Mouse (Mus musculus): ENCODE measurements at regions not wholly inside any gene's neighbourhood (a gene's known extent, or its start where the extent isn't known, plus 50 kb on each side); places are given as distances from the start of the nearest gene placed in this dataset.

DNA sequence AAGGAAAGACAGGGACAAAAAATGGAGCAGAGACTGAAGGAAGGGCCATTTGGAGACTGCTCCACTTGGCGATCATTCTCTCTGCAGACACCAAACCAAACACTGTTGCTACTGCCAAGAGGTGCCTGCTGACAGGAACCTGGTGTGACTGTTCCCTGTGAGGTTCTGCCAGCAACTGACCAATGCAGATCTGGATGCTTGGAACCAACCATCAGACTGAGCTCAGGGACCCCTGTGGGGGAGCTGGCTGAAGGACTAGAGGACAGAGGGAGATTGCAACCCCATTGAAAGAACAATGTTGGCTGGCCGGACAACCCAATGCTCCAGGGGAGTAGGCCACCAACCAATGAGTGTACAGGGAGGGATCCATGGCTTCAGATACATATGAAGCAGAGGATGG is 139.2 kb upstream of the Cep126 start:
- no peak for DNase-seq (ENCODE audit: low read depth)

DNA sequence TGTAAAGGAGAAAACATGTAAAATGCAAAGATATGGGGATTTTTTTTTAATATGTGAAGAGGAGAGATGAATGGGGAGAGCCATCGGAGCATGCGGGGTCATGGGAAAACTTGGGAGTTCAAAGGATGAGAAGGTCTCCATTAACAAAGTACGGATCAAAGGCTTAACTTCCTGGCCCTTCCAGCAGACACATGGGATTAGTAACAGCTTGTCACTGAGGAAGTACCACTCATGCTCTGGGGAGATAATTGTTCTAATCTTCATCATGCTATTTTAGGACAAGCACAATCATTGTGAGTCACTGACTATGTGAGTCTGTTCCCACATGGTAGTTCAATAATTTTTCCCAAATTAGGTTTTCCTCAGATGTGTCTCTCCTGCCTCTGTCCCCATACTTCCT is 115.4 kb upstream of the Cep126 start:
- no peak for DNase-seq (ENCODE audit: low read depth)

DNA sequence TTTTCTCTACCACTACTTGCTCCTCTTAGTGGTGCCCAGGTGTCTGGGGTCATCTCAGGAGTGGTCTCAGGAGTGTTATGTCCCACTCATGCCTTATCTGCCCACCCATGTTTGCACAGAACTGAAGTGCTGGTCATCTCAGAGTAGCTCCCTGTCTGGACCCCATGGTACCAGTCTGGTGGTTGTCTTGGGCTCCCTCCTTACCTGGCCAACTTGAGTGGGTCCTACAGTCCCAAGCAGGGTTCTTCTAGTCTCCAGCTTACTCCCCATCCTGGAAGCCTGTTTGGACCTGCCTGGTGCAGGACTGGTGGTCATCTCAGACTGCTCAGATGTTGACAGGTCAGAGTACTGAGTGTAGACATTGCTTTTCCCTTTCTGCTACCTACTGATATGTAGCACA is 94.0 kb upstream of the Cep126 start:
- no peak for DNase-seq (ENCODE audit: low read depth)

DNA sequence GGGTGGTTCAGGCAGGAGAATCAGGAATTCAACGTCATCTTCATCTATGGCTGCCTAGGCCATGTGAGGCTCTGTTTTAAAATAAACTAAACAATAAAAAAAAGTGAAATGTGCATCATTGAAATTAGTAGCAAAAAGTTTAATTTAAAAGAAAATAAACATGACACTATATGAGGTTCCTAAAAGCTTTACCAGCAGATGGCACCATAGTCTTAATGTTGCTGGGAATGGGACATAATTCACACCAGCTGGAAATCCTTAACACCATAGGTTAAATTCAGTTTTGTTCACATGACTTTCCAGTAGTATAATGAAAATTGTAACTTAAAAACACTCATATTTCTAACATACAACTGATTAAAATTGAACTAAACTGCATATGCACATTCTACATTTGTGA is 92.3 kb upstream of the Cep126 start:
- peak; percentile 63 for DNase-seq (ENCODE audit: low read depth)

DNA sequence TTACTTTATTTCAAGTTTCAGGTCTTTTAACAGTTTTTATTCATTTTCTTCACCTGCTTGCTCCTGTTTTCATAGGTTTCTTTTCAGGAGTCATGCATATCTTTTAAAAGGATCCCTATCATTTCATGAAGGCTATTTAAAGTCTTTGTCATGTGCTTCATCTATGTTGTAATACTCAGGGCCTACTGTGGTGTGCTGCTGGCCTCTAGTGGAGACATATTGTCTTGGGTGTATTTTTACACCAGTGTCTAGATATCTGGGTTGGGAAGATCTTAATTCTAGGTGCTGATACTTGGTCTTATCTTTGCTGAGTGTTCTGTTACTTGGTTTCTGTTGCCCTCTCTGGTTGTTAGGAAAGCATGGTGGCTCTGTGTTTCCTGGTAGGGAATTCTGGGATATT is 74.8 kb upstream of the Cep126 start:
- peak; percentile 78 for DNase-seq (ENCODE audit: low read depth)

DNA sequence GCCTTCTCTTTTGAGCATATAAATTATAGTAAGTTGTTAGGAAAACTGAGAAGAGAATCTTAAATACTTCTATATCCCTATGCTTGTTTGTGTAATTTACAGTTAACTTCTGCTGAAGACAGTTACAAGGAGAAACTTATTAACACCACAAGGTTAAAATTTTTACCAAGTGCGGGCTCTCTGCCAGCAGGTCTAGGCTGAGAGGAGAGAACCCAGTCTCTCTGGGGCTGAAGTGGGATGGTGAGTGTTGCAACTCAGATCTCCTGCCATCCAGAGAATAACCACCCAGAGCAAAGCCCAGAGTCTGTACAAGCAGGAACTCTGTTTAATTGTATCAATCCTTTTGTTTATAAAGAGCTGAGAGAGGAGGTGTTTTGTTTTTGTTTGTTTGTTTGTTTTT is 51.3 kb upstream of the Cep126 start:
- no peak for DNase-seq (ENCODE audit: low read depth)

Measured in NIH3T3 (cell line).